Mouse (Mus musculus): ENCODE results near the gene Wdr47.

GRCm38 (mm10) chr3:108634761-108635160 lies 43.7 kb downstream of the Wdr47 start:
- TF ChIP-seq CTCF (IDR thresholded peaks at IDR 0.05; ENCODE audit: borderline replicate concordance, control insufficient read depth, extremely low read depth, insufficient read depth, low read length, poor library complexity), result no peak
- TF ChIP-seq POLR2A (IDR thresholded peaks at IDR 0.05; ENCODE audit: control insufficient read depth, extremely low read depth, insufficient read depth, low read length, poor library complexity), result no peak
